Mouse (Mus musculus) C3H10T1/2 (cell line): ENCODE data around the gene Fcor. TPM values are rescaled to one million over a fixed set of nuclear protein-coding genes. Genes with fewer than 3 reads are reported as not detected.

ENCODE experiments used
- polyA plus RNA-seq, 2 experiments: library from polyadenylated mRNA; unstranded; fragments of >200 nt; fragmentation: generic; extraction: Trizol; gene quantifications; one replicate each; pipeline ENCODE4 v1.2.1; 2012; ENCODE audit warnings: missing spikeins in 2 of 2

Gene Fcor
- 1 to 10 TPM; 1.4 to 5.9 TPM for polyA plus RNA-seq

GRCm38 (mm10) chr8:3671980-3672491, at the start of gene Fcor:
Fcor (minus strand) TSS chr8:3672362.

GRCm38 (mm10) chr8:3720551-3720950, 48.4 kb upstream of the Fcor start, which contains the start of gene Clec4g:
Clec4g (minus strand) TSS chr8:3720651.

DNA sequence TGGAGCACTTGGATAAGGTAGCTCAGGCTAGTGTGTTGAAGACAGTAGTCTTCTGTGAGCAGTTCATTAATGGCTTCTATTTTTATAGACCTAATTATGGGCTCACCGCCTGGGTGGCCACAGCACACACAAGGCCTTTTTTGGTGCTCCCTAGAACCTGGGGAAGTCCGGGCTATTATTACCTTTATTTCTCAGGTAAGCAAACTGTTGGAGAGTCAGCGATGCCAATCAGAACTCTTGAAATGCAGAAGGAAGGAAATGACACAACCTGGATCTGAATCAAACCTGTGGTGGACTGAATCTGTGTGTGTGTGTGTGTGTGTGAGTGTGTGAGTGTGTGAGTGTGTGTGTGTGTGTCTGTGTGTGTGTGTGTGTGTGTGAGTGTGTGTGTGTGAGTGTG, 22.0 kb upstream of the Fcor start, which contains the start of gene Fcer2a:
Gene Fcer2a (minus strand): TSS at position 55 of the 400 bp plus-strand sequence.

DNA sequence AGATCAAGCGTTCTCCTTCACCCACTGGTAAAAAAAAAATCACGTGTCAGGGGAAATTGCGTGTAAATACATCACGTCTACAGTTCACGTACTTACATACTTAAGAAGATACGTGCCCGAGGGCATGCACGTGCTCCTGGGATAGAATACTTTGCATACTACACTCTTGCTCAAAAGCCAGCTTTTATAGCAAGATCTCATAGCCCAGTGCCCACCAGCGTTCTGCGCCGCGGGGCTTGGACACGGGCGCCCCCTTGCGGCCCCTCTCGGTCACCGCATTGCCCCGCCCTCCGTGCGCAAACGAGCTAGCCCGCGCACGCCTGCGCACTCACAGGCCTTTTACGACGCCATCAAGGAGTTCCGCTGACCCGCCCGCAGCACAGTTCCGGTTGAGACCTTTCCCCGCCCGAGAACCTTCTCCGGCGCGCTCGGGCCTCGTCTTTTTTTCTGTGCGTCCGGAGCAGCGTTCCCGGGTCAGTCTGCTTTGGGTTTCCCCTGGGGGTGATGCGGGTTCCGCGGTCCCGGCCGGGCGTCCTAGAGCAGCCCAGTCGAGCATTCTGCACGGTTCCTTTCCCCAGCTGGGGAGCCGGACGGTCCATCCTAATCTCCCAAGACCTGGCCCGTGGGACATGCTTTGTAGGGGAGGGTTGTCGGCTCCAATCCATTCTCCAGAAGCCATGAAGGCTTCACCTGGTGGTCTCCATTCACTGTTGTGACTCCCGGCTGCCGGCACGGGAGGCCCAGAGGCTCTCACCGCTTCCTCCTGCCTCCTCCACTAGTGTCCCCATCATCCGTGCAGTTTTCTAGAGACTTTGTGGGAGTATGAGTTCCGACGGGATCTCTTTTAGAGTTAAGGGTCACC, 4.2 kb upstream of the Fcor start, which contains the start of gene Trappc5:
Gene Trappc5 (plus strand): TSS at position 169 of the 862 bp plus-strand sequence.

DNA sequence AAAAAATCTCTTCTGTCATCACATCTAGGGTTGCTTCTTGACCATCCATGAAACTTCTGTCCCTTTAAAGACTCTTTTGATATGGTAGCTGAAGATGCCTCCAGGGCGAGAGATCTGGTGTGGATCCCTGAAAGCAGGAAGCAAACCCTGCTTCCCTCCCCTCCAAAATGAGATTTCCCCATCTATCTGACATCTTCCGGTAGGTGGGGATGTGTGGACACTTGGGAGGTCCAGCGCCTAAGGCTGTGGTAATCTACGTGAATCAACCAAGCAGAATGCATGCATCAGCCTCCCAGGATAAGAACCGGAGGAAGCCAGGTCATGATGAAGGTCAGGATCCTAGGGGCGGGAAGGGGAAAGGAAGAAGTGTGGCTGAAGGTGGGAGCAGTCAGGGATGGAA, 6.7 kb downstream of the Fcor start, which contains the start of gene Mcemp1:
Gene Mcemp1 (plus strand): TSS at position 248 of the 400 bp plus-strand sequence.

DNA sequence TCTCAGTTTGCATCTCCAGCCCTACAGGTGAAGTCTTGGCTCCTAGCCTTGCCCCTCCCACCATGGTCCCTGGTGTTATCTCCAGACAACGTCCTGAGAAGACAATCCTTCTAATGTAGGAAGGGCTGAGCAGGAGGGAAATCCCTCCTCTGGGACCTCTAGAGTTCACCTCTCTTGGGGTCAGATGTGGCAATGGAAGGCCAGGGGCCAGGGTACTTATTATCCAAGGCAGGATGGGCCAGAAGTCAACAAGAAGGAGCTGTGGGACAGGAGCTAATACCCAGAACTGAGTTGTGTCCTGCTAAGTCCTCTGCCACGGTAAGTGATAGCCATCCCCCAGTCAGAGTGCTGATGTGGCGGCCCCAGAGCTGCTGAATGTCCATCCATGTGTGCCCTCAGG, 16.6 kb downstream of the Fcor start, which contains the start of gene Retn:
Gene Retn (plus strand): TSS at position 245 of the 400 bp plus-strand sequence.

DNA sequence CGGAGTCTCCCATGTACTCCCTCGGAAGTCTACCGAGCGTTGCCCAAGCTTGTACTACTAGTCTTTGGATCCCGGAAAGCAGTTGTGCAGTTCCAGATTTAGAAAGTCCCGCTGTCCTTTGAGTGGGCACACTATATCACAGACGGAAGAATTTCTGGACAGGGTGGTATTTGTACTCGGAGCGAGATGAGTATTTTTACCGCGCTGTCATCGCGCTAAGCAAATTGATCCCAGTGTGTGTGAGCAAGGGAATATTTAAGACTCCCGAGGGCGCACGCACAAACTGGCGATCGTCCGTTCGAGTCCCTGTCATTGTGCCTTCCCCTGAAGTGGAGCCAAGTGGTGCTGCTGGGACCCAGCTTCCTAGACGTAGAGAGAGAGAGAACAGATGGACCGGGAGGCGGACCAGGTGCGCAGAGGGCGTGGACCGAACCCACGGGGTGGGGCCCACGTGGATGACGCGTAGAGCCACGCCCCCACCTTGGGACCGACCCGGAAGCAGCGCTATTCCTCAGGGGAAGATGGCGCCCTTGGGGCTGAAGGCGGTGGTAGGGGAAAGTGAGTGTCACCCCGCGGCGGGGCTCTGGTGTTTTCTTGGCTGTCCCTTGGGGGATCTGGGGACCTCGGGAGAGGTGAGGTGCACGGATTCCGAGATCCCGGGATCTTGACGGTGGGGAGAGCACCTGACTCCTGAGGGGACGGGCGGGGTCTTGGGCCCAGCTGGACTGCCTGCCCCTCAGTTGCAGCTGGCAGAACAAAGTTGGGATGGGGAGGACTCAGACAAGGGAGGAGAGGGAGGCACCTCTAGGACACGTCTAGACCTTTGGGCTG, 41.3 kb downstream of the Fcor start, which contains the start of gene Stxbp2:
Gene Stxbp2 (plus strand): TSS at position 309 of the 831 bp plus-strand sequence.

DNA sequence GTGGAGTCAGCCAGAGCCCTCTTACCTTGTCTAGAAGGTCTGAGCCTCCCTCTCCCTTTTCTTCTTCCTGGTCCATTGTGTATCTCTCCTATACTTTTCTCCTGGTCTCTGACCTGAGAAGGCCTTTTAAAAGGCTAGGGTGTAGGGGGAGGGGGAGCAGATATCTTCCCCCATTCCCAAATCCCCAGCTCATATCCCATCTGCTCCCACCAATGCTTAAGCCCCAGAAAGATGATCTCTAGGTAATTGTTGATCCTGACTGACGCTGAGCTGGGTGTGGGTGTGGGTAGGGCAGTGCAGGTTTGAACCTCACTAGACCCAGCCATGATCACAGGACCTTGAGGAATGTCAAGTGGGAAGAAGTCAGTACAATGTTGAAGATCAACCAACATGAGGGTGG, 46.7 kb downstream of the Fcor start, which contains the start of gene Pcp2:
Gene Pcp2 (minus strand): TSS at position 101 of the 400 bp plus-strand sequence.

DNA sequence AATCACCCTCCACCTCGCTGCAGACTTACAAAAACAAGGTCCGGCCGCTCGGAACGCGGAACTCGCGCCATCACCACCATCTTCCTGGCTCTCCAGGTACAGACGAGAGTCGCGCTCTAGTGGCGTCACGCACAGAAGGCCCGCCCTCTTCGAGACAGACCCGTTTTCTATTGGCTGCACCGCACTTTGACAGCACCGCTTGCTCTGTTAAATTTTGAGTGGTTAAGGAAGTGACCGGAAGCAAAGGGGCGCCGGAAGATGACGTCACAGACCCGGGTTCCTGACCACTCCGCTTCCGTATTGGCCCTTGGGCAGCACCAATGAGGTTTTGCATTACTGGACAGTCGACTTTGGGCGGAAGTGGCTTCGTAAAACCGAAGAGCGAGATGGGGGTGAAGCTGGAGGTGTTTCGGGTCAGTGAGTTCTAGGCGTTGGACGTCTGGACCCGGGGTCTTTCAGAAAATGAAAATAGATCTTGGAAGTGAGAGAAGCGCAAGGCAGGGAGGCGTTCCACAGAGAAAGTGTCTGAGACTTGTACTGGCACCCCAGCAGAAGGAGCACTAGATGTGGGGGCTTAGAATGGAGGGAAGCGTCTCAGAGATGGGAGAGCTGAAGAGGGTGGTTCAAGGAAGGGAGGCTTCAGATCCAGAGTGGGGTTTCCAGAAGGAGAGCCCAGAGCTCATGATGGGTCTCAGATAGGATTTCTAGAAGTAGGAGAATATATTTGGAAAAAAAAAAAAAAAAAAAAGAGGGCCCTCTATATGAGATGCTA, 50.8 kb downstream of the Fcor start, which contains the start of the genes Xab2 and Pet100:
Gene Xab2 (minus strand): TSS at position 118 of the 772 bp plus-strand sequence.
Gene Pet100 (plus strand): TSS at position 350 of the 772 bp plus-strand sequence.

Other genes with a start within 250 kb of the Fcor start
- gene Pex11g, start 204.7 kb downstream of the Fcor start, polyA plus RNA-seq, result 1 to 10 TPM; 1.5 to 6.0 TPM
- not detected for gene Tex45, start 201.5 kb downstream of the Fcor start, polyA plus RNA-seq
- gene Zfp358, start 179.2 kb downstream of the Fcor start, polyA plus RNA-seq, result 10 to 100 TPM; 37.6 to 70.1 TPM
- 10 to 100 TPM; 24.2 to 49.7 TPM for gene Mcoln1, start 171.9 kb downstream of the Fcor start, polyA plus RNA-seq
- gene Pnpla6, start 157.0 kb downstream of the Fcor start, polyA plus RNA-seq, result 10 to 100 TPM in 1 of 2 experiments, 1 to 10 TPM in 1; 8.8 to 24.0 TPM
- under 1 TPM; 0.04 to 0.07 TPM for gene C330021F23Rik, start 104.4 kb downstream of the Fcor start, polyA plus RNA-seq
- gene Camsap3, start 85.1 kb downstream of the Fcor start, polyA plus RNA-seq, result 1 to 10 TPM in 1 of 2 experiments, under 1 TPM in 1; 0.32 to 6.7 TPM
- gene Xab2, start 51.0 kb downstream of the Fcor start, polyA plus RNA-seq, result 10 to 100 TPM; 31.9 to 41.7 TPM
- 100 to 1,000 TPM in 1 of 2 experiments, 10 to 100 TPM in 1; 93.7 to 124 TPM for gene Pet100, start 50.8 kb downstream of the Fcor start, polyA plus RNA-seq
- under 1 TPM; 0.06 to 0.09 TPM for gene Pcp2, start 46.8 kb downstream of the Fcor start, polyA plus RNA-seq
- 1 to 10 TPM; 1.6 TPM for gene Stxbp2, start 41.4 kb downstream of the Fcor start, polyA plus RNA-seq
- gene Retn, start 16.6 kb downstream of the Fcor start, polyA plus RNA-seq, result not detected
- gene Mcemp1, start 6.6 kb downstream of the Fcor start, polyA plus RNA-seq, result not detected
- gene Trappc5, start 3.9 kb upstream of the Fcor start, polyA plus RNA-seq, result 10 to 100 TPM; 31.8 to 37.4 TPM
- gene Fcer2a, start 21.8 kb upstream of the Fcor start, polyA plus RNA-seq, result under 1 TPM; 0.01 to 0.02 TPM
- not detected for gene Clec4g, start 48.3 kb upstream of the Fcor start, polyA plus RNA-seq
- not detected for gene Cd209a, start 76.6 kb upstream of the Fcor start, polyA plus RNA-seq
- not detected for gene Cd209e, start 181.9 kb upstream of the Fcor start, polyA plus RNA-seq
- gene Cd209d, start 206.2 kb upstream of the Fcor start, polyA plus RNA-seq, result not detected